Mouse (Mus musculus): ENCODE results near the gene Rubcnl.

Gene Rubcnl

GRCm38 (mm10) chr14:75017877-75018825 lies 2.3 kb downstream of the Rubcnl start:
- DNase-seq (ENCODE audit: low spot score) = no peak

- DNase-seq (ENCODE audit: low spot score) = no peak
These were observed 3.0 kb downstream of the Rubcnl start for GRCm38 (mm10) chr14:75018829-75019228.

- DNase-seq (ENCODE audit: low spot score) = no peak
These were observed 4.9 kb downstream of the Rubcnl start for GRCm38 (mm10) chr14:75020581-75021253.

DNA sequence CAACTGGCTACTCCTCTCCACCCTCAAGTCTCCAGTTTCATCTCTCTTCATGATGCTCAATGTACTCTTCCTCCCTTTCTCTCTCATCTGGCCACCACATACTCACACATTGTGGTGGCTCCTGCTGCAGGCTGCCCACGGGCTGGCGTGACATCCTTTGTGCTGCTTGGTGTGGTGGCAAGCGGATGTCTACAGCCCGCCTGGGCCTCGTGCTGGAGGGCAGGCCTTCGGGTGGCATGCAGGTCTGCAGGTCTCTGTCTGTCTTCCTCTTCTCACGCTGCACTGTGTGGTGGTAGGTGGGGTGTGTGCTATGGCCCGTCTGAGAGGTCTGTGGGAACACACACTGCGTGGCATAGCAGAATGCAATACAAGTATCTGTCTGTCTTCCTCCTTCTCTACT lies 6.7 kb downstream of the Rubcnl start:
- no peak for DNase-seq (ENCODE audit: low spot score)

DNA sequence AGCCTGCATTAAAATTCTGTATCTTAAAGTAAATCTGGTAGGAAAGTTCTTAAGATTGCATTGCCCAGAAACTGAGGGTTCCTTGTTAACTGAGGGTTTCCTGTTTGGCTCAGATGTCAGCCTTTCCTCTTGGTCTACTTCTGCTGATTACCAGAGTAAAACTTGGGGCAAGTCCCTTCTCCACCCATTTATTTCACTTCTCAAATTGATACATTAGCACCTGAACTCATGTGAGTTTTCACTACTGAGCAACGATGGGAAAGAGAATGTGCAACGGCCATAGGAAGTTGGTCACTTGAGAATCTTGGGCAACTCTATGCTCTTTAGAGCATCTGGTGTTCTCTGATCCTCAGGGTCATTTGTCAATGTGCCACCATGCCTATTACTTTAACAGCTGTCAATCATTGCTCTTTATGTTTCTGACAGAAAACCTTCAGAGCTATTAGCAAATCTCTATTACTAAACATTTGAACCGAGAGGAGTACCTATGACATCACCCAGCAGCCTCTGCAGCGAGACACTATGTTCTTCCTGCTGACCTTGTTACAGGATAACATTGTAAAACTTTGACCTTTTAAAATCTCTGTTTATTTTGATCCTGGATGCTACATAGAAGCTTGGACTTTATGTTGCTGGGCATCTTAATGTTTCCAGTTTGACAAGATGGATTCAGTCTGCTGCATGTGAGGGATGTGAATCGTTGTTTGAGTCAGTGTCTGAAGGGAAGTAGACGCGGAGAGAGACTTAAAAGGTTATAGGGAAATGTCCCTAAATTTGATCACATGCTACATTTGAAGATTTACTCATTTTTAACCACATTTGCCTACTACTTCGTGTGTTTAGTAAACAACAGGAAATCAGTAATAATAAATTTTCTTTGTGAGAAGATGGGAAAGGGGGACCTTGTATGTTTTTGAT lies 9.2 kb downstream of the Rubcnl start:
- DNase-seq (ENCODE audit: low spot score) = no peak

GRCm38 (mm10) chr14:75030764-75031163 lies 14.9 kb downstream of the Rubcnl start:
- DNase-seq (ENCODE audit: low spot score) = no peak

DNA sequence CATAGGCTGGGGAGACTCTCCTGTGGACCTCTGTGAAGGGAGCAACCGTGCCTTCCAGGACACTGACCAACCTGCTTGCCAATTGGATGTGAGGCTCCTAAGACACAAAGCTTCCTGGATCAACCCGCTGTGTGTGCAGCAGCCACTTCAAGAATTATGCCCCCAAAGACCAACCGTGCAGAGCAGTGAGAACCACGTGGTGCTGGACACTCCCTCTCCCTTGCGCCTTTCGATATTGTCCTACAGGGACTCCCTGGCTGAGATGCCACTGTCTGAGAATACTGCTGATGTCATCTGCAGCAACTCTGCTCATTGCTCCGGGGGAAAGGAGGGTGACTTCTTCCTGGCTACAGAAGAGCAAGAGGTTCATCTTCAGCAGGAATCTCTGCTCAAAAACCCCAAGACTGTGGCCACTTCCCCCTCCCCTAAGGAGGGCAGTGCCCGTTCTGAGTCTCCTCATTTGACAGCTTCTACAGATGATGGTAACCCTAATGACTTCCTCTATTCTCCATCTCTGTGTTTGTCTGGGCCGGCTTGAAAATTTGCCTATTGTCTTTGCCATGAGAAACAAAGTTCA lies 16.3 kb downstream of the Rubcnl start:
- no peak for DNase-seq (ENCODE audit: low spot score)

DNA sequence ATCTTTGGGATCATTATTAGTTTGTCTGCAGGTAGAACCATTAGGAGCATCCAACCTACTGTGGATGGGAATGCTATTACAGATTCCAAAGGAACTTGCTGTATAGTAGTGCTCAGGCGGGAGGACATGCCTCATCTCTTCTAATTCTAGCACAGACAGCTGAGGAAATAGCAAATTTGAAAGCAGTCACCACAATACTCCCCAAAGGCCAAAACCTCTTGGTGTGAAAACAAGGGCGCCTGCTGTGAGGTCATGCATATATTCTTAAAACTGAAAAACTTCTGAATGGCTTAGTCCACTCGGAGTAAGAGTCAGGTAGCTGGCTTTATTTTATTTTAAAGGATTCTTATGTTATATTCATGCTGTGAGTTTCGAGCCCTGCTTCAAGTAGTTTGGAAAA lies 16.9 kb downstream of the Rubcnl start:
- DNase-seq (ENCODE audit: low spot score) = no peak

DNA sequence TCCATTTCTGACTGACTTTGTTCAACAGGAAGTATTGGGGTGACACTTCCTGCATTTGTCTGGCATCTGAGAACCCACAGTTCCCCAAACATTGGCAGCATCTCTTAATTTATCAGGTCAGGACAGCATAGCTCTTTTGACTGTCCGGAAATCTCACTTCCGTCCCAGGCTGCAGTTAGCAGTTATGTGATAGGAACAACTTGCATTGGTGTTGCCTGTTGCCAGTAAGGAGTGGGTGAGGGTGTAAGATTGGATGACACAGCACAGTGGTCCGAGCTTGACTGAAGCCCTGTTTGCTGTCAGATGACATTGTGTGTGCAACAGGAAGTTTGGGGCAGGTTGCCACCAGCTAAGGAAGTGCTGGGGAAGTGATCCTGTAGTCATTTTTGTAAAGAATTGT lies 18.4 kb downstream of the Rubcnl start:
- DNase-seq (ENCODE audit: low spot score) = no peak

- DNase-seq (ENCODE audit: low spot score) = peak; percentile 27
These were observed 19.6 kb downstream of the Rubcnl start for GRCm38 (mm10) chr14:75035431-75035830.

GRCm38 (mm10) chr14:75045184-75045583 lies 29.4 kb downstream of the Rubcnl start:
- DNase-seq (ENCODE audit: low spot score) = no peak

DNA sequence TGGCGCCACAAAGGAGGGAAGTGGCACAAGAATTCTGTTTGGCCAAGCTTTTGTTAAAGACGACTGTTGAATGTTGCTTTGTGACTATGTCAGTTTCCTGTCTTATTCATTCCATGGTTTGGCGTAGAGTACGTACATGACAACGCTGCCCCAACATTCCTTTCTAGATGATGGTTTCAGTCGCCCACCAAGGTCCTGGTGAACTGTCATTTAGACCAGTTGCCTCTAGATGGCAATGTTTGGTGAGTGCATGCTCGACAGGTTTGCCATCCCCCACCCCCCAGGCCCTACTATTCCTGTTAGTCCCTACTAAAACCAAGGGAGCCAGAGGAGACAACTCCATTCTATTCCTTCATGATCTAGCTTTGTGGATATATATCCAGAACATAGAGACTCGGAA lies 36.6 kb downstream of the Rubcnl start:
- DNase-seq (ENCODE audit: low spot score) = peak; percentile 20

DNA sequence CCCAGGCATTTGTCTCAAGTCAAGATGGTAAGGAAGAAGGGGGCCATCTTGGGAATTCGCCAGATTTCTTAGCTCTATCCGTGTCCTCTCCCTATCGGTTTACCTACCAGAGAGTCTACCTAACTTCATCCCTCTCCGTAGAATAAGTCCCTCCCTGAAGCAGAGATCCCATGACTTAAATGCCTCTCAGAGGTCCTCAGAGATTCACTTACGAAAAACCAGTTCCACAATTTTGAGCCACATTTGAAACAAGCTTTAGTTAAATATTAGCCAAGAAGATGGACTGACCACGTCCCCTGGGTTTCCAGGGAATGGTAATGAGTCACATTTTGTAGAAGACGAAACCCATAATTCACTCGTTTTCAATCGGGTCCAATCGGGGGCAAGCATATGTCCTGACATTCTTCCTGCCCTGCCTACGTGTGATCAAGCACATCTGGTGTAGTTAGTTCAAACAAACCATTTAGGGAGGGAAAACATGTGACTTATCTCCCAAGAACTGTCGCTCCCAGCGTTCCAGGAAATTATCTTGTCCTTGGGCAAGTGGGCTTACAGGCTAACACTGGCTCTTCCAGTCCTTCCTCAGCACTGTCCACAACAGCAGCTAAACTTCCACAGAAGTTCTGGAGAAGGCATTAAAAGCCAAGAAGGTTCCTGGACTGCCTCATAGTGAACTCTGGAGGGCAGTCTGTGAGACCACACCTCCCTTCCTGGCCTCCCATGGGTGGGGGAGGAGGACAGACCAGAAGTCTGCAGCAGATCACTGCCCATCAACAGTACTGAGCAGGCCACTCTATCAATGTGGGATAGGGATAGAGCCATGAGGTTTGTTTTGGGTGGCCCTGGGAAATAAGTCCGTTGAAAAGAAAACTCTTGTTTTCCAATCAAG lies 38.9 kb downstream of the Rubcnl start:
- no peak for DNase-seq (ENCODE audit: low spot score)

DNA sequence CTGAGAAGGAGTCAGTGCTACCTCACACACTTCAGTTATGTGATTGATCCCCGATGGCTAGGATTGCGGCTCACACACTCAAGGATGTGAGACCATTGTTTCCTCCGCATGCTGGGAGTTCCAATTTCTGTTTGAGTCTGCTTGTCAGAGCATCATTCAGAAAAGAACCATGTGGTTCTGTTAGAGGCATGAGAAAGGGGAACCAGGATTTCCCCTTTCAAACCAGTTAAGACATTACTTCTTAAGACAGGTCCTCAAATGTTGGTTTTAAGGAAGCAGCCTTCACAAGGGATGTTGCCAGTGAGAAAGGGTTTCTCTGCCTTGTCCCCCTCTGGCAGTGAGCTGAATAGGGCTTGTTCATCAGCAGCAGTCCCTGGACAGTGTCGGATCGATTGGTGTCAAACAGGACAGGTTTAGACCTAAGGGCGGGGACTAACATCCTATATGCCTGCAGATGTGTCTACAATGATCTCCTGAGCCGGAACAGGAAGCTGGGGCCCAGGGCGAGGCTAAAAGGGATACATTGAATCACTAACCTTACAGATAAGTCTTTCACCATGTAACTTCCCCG lies 41.1 kb downstream of the Rubcnl start:
- no peak for DNase-seq (ENCODE audit: low spot score)

GRCm38 (mm10) chr14:75060562-75060961 lies 44.7 kb downstream of the Rubcnl start:
- DNase-seq (ENCODE audit: low spot score) = peak; percentile 77

DNA sequence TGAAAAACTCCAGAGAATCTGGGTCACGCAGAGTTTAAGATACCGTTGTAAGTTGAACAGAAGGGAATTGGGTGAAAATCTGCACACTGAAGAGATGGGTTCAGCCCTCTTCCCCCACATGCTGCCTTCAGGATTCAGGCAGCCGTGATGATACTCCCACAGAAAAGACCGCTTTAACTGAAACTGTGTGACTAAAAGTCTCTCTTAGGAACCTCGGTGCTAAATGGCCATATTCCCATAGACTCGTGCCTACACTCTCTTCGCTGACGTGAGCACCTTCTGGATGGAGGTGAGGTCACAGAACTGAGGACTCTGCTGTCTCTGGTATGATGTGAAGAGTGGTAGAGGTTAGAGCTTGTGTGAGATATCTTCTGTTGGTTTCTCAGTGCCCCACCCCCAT lies 48.1 kb downstream of the Rubcnl start:
- no peak for DNase-seq (ENCODE audit: low spot score)

GRCm38 (mm10) chr14:75064520-75064919 lies 48.7 kb downstream of the Rubcnl start:
- no peak for DNase-seq (ENCODE audit: low spot score)

GRCm38 (mm10) chr14:75065211-75065610 lies 49.4 kb downstream of the Rubcnl start:
- no peak for DNase-seq (ENCODE audit: low spot score)

DNA sequence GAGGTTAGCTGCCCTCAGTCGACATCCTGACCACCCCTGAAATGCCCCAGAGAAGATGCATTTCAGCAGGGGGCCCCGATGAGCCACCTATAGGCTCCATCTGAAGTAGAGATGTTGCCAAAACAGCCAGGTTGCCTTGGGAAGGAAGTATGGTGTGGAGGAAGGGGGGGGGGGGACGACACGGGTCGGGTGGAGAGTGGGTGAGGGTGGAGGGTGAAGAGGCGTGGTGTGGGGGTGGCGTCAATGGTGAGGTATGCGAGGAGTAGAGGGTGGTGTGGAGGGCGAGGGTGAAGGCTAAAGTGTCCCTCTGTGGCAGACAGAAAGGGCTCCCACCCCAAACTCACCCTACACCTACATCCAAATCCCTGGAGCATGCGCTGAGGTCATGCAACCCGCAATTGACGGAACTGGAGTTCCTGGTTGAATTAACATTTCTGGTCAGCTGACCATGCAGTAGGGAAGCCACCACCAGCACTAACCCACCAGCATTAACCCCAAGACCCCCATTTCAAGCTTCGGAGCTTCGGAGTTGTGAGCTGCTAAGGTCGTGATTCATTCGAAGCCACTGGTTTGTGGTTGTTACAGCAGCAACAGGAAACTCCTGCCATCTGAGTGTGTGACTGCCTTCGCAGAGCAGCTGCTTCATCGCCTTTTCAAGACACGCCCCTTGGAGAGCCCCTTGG lies 52.7 kb downstream of the Rubcnl start:
- no peak for DNase-seq (ENCODE audit: low spot score)

Data from embryo, embryonic 10 days (tissue).